Mouse (Mus musculus): ENCODE results near the gene Amotl1. TPM values are rescaled to one million over a fixed set of nuclear protein-coding genes. Genes with fewer than 3 reads are reported as not detected.

Amotl1 gene
- polyA plus RNA-seq, 1 experiment from 2014 or later, result 9.9 TPM

DNA sequence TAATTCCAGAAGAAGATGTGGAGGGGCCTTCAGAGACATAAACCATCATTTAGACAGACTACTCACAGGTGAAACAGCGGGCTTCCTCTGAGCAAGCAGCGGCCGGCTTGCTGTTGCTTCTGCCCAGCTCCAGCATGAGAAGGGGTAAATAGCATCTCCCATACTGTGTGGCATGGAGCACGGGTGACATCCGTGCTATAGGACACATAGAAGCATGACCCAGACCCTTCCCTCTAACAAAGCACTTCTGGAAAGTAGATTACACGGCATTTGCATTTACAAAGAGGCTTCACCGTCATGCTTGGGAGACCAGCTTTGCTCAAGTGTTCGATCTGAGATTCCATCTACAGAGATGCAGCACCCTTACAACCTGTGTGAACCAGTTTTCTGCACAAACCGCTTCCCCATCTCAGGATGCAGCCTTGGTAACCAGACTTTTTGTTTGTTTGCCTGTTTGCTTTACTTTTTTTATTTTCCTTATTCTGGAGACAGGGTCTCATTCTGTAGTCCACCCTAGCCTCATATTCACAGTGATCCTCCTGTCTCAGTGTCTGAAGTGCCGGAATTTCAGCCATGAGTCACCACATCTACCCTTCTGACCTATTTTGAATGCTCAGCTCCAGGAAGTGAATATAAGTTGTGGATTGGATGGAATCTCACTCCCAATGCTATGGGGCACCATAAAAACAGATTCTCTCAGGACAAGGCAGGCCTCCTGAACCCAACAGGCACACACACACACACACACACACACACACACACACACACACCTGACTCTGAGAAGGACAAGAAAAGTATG, 12.3 kb downstream of the Amotl1 start:
- no peaks in the 10 kb centered on the region for H3K27me3 ChIP-seq (replicated peaks; ENCODE audit: control insufficient read depth, insufficient read depth, low read length)
- ATAC-seq, result no peak
- DNase-seq (ENCODE audit: low spot score), result no peak
- H3K4me1 ChIP-seq (ENCODE audit: control insufficient read depth, insufficient read depth, low read length), result peaks cover 5% of the 10 kb centered on the region
- H3K9ac ChIP-seq (ENCODE audit: low read length), result no peak overlapping the region
- 61% methylated on average over 10 of the region's 10 CpGs for WGBS
- H3K4me3 ChIP-seq (ENCODE audit: low read depth, low read length), result no peak overlapping the region
- no peak overlapping the region for H3K27ac ChIP-seq (ENCODE audit: low read depth, low read length)
- no peak overlapping the region for H3K4me2 ChIP-seq (ENCODE audit: low read length)
- H3K9me3 ChIP-seq (replicated peaks; ENCODE audit: control insufficient read depth, low read length), result no peaks in the 10 kb centered on the region
- H3K36me3 ChIP-seq (ENCODE audit: control insufficient read depth, insufficient read depth, low read length), result no peaks in the 10 kb centered on the region

DNA sequence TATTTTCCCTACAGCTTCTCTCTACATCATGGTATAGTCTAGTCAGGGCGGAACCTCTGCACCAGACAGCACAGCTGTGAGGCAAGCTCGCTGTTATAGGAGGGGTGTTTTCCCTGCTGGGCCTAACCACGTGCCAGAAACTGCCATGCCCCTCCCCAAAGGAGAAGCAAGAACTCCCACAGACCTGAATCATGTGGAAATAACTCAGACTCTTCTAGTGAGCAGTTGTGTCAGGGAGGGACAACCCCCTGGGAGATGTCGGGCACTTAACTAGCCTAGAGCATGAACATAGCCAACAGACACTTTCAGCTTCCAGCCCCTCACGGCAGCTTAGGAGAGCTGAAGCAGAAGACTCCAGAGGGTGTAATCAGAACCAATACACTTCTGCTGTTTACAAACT, 13.1 kb downstream of the Amotl1 start:
- Histone ChIP-seq H3K27ac (ENCODE audit: low read depth, low read length) (no peak overlapping the region), H3K9me3 (replicated peaks; ENCODE audit: control insufficient read depth, low read length) (no peaks in the 10 kb centered on the region), H3K4me2 (ENCODE audit: low read length) (no peak overlapping the region), H3K36me3 (ENCODE audit: control insufficient read depth, insufficient read depth, low read length) (no peaks in the 10 kb centered on the region), H3K4me3 (ENCODE audit: low read depth, low read length) (no peak overlapping the region), H3K27me3 (replicated peaks; ENCODE audit: control insufficient read depth, insufficient read depth, low read length) (no peaks in the 10 kb centered on the region), H3K4me1 (ENCODE audit: control insufficient read depth, insufficient read depth, low read length) (peaks cover 5% of the 10 kb centered on the region), H3K9ac (ENCODE audit: low read length) (no peak overlapping the region)
- DNase-seq (ENCODE audit: low spot score) (no peak), ATAC-seq (no peak)
- WGBS, result 52% methylated on average over 5 of the region's 5 CpGs

DNA sequence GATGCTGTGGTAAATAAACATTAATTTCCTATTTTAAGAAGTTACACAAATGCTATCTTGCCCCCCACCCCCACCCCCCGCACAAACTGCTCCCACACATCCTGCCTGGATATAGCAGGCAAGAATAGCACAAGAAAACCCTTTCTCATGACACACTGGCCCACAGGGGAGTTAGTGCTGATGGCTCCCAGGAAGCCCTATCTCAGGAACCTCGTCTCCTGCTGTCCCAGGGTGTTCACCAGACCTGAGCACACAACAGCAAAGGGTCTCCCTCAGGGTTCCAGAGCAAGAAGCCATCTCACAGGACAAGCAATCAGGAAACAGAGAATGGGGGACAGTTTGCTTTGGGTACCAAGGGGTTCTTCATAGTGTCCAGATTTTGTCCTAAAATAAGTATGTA, 17.3 kb downstream of the Amotl1 start:
- H3K36me3 ChIP-seq (ENCODE audit: control insufficient read depth, insufficient read depth, low read length), result no peaks in the 10 kb centered on the region
- no peaks in the 10 kb centered on the region for H3K4me1 ChIP-seq (ENCODE audit: control insufficient read depth, insufficient read depth, low read length)
- no peak for ATAC-seq
- no peak overlapping the region for H3K4me2 ChIP-seq (ENCODE audit: low read length)
- no peak overlapping the region for H3K4me3 ChIP-seq (ENCODE audit: low read depth, low read length)
- WGBS, result 70% methylated on average over 2 of the region's 2 CpGs
- no peak overlapping the region for H3K9ac ChIP-seq (ENCODE audit: low read length)
- H3K27me3 ChIP-seq (replicated peaks; ENCODE audit: control insufficient read depth, insufficient read depth, low read length), result no peaks in the 10 kb centered on the region
- H3K27ac ChIP-seq (ENCODE audit: low read depth, low read length), result no peak overlapping the region
- no peak for DNase-seq (ENCODE audit: low spot score)
- H3K9me3 ChIP-seq (replicated peaks; ENCODE audit: control insufficient read depth, low read length), result no peaks in the 10 kb centered on the region

DNA sequence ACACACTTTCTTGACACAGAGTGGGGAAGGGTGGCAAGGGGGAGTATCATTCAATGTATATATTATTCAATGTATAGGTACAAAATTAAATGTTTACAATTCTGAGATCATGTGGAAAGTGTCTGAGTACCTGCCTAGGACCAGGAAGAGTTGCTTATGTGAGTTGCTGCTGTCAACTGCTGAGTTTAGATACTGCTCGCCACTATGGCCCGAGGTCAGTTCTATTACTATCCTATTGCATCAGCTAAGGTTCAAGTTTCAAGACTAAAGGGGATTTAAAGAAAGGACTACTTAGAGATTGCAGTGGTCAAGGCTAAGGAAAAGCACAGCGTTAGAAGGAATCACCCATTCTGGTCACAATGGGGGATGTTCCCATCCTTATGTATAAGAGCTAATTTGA, 18.9 kb downstream of the Amotl1 start:
- Histone ChIP-seq H3K9me3 (replicated peaks; ENCODE audit: control insufficient read depth, low read length) (no peaks in the 10 kb centered on the region), H3K27ac (ENCODE audit: low read depth, low read length) (no peak overlapping the region), H3K9ac (ENCODE audit: low read length) (no peak overlapping the region), H3K4me2 (ENCODE audit: low read length) (no peak overlapping the region), H3K36me3 (ENCODE audit: control insufficient read depth, insufficient read depth, low read length) (no peaks in the 10 kb centered on the region), H3K4me3 (ENCODE audit: low read depth, low read length) (no peak overlapping the region), H3K4me1 (ENCODE audit: control insufficient read depth, insufficient read depth, low read length) (no peaks in the 10 kb centered on the region), H3K27me3 (replicated peaks; ENCODE audit: control insufficient read depth, insufficient read depth, low read length) (no peaks in the 10 kb centered on the region)
- ATAC-seq (no peak), DNase-seq (ENCODE audit: low spot score) (no peak)
- 91% methylated on average over 3 of the region's 3 CpGs for WGBS

DNA sequence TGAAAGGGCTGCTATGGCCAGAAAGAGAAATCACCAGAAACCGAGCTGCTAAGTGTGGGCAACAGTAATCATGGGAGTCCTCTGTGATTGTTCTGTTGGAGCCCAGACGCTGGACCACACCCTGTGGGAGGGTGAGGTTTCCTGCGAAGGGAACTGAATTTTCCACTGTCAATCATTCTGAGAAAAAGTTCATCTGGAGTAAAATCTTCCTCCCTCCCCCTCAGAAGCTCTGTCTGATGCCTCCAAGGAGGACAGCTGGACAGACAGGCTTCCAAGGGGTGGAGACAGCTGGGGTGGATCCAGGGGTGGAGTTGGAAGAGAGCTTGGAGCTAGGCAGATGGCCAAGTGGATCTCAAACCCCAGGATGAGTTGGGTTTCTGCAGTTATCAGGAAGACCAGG, 19.8 kb downstream of the Amotl1 start:
- no peaks in the 10 kb centered on the region for H3K9me3 ChIP-seq (replicated peaks; ENCODE audit: control insufficient read depth, low read length)
- H3K27me3 ChIP-seq (replicated peaks; ENCODE audit: control insufficient read depth, insufficient read depth, low read length), result no peaks in the 10 kb centered on the region
- no peaks in the 10 kb centered on the region for H3K4me1 ChIP-seq (ENCODE audit: control insufficient read depth, insufficient read depth, low read length)
- no peak overlapping the region for H3K27ac ChIP-seq (ENCODE audit: low read depth, low read length)
- DNase-seq (ENCODE audit: low spot score) (no peak), ATAC-seq (no peak)
- H3K4me2 ChIP-seq (ENCODE audit: low read length), result no peak overlapping the region
- H3K4me3 ChIP-seq (ENCODE audit: low read depth, low read length), result no peak overlapping the region
- 52% methylated on average over 3 of the region's 3 CpGs for WGBS
- no peaks in the 10 kb centered on the region for H3K36me3 ChIP-seq (ENCODE audit: control insufficient read depth, insufficient read depth, low read length)
- H3K9ac ChIP-seq (ENCODE audit: low read length), result no peak overlapping the region

DNA sequence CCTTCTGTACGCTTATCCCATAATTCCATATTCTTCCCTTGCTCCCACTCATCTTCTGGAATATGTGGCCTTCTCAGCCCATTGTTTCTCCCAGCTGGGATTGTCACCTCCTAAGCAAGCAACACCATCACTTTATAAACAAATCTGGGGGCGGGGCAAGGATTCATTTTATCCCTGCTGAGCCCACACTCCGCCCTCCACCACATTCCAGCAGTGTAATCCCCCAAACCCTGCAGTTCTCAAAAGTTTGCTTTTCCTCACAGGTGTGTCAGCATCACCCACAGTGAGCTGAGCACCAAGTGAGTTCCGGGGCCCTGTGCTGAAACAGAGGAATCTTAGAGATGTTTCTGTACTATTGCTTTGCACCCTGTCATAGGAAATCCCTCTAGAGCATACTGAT, 20.9 kb downstream of the Amotl1 start:
- Histone ChIP-seq H3K9me3 (replicated peaks; ENCODE audit: control insufficient read depth, low read length) (no peaks in the 10 kb centered on the region), H3K27ac (ENCODE audit: low read depth, low read length) (no peak overlapping the region), H3K4me3 (ENCODE audit: low read depth, low read length) (no peak overlapping the region), H3K4me1 (ENCODE audit: control insufficient read depth, insufficient read depth, low read length) (no peaks in the 10 kb centered on the region), H3K36me3 (ENCODE audit: control insufficient read depth, insufficient read depth, low read length) (no peaks in the 10 kb centered on the region), H3K27me3 (replicated peaks; ENCODE audit: control insufficient read depth, insufficient read depth, low read length) (no peaks in the 10 kb centered on the region), H3K9ac (ENCODE audit: low read length) (no peak overlapping the region), H3K4me2 (ENCODE audit: low read length) (no peak overlapping the region)
- WGBS, result 60% methylated on average over 4 of the region's 4 CpGs
- ATAC-seq (no peak), DNase-seq (ENCODE audit: low spot score) (no peak)

DNA sequence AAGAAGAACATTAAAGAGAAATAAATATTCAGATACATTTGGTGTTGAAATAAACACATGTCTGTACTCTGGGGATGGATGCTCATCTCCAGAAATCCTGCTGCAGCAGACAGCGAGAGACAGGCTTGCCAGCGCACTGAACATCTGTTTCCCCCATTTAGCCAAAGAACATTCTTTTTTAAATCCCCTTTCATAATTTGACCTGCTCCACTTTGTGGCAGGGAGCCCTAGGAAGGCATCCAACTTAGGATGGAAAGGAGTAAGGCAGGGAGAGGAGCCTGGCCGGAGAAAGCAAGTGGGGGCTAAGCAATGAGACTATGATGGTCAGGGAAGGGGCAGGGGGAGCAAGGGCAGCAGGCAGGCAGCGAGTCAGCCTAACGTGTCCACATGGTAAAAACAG, 21.6 kb downstream of the Amotl1 start:
- Histone ChIP-seq H3K9me3 (replicated peaks; ENCODE audit: control insufficient read depth, low read length) (no peaks in the 10 kb centered on the region), H3K9ac (ENCODE audit: low read length) (no peak overlapping the region), H3K4me3 (ENCODE audit: low read depth, low read length) (no peak overlapping the region), H3K27me3 (replicated peaks; ENCODE audit: control insufficient read depth, insufficient read depth, low read length) (no peaks in the 10 kb centered on the region), H3K4me2 (ENCODE audit: low read length) (no peak overlapping the region), H3K36me3 (ENCODE audit: control insufficient read depth, insufficient read depth, low read length) (no peaks in the 10 kb centered on the region), H3K4me1 (ENCODE audit: control insufficient read depth, insufficient read depth, low read length) (no peaks in the 10 kb centered on the region), H3K27ac (ENCODE audit: low read depth, low read length) (no peak overlapping the region)
- ATAC-seq, result no peak
- WGBS, result 67% methylated on average over 5 of the region's 5 CpGs
- DNase-seq (ENCODE audit: low spot score), result no peak

DNA sequence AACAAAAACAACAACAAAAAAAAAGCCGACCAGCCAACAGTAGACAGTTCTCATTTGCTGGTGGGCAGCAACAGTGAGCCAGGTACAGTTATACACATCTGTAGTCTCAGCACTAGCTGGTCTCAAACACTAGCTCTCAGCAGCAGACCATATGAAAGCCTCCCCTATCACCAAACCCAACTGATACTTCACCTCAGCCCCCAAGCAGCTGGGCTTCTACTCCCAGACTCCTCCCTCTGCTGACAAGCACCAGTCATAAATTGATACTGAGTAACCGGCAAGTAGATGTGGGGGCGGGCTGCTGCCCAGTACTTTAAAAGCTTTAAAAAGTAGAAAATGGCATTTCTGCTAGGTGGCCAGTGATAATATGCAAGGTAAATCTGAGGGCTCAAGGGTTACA, 22.0 kb downstream of the Amotl1 start:
- Histone ChIP-seq H3K4me1 (ENCODE audit: control insufficient read depth, insufficient read depth, low read length) (no peaks in the 10 kb centered on the region), H3K27ac (ENCODE audit: low read depth, low read length) (no peak overlapping the region), H3K9ac (ENCODE audit: low read length) (no peak overlapping the region), H3K27me3 (replicated peaks; ENCODE audit: control insufficient read depth, insufficient read depth, low read length) (no peaks in the 10 kb centered on the region), H3K36me3 (ENCODE audit: control insufficient read depth, insufficient read depth, low read length) (no peaks in the 10 kb centered on the region), H3K9me3 (replicated peaks; ENCODE audit: control insufficient read depth, low read length) (no peaks in the 10 kb centered on the region), H3K4me2 (ENCODE audit: low read length) (no peak overlapping the region), H3K4me3 (ENCODE audit: low read depth, low read length) (no peak overlapping the region)
- ATAC-seq, result no peak
- DNase-seq (ENCODE audit: low spot score), result no peak
- 81% methylated on average over 3 of the region's 3 CpGs for WGBS

DNA sequence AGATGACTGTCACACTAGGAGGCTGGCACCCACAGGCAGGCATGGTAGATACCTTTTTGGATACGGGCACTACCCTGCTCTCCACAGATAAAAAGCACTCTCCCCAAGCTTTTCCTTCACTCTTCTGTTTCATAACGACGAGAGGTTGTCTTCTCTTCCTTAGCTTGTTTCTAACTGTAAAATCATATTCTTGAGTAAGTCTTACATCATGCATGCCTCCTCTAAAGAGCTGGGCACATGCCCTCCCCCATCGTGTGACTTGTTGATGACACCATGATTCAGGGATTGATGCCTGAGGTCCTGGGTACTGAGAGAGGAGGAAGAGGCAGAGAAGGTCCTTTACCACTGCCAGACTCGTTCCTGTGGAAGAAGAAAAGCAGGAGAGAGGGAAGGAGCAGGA, 24.7 kb downstream of the Amotl1 start:
- no peak for ATAC-seq
- 73% methylated on average over 5 of the region's 5 CpGs for WGBS

More for the DNA sequence above, 24.7 kb downstream of the Amotl1 start:
- no peak overlapping the region for H3K4me3 ChIP-seq (ENCODE audit: low read depth, low read length)
- H3K9me3 ChIP-seq (replicated peaks; ENCODE audit: control insufficient read depth, low read length), result no peaks in the 10 kb centered on the region
- no peaks in the 10 kb centered on the region for H3K27me3 ChIP-seq (replicated peaks; ENCODE audit: control insufficient read depth, insufficient read depth, low read length)
- no peaks in the 10 kb centered on the region for H3K36me3 ChIP-seq (ENCODE audit: control insufficient read depth, insufficient read depth, low read length)
- no peak overlapping the region for H3K4me2 ChIP-seq (ENCODE audit: low read length)
- no peak for DNase-seq (ENCODE audit: low spot score)
- H3K27ac ChIP-seq (ENCODE audit: low read depth, low read length), result no peak overlapping the region
- no peak overlapping the region for H3K9ac ChIP-seq (ENCODE audit: low read length)
- H3K4me1 ChIP-seq (ENCODE audit: control insufficient read depth, insufficient read depth, low read length), result peaks cover 3% of the 10 kb centered on the region

Data from forebrain, embryonic 14.5 days (tissue).